Mouse (Mus musculus) kidney, adult 2 months (tissue): Measurements from ENCODE around the gene Lrrc57. TPM values are rescaled to one million over a fixed set of nuclear protein-coding genes. Genes with fewer than 3 reads are reported as not detected.

Experiments
- DNase-seq: peaks from one replicate; pipeline ENCODE4 v3.0.0; 2021
- H3K27ac ChIP-seq: fragments of 200-500 bp; 2 replicates; pipeline ENCODE4 v1.5.1; 2012; ENCODE audit warnings: low read depth, low read length, control low read depth, inconsistent platforms; ENCODE audit not compliant: insufficient read depth
- H3K27me3 ChIP-seq: fragments of 200-500 bp; replicated peaks from 2 replicates; pipeline ENCODE4 v1.6.1; 2012; ENCODE audit warnings: mild to moderate bottlenecking, moderate library complexity, low read length, inconsistent platforms; ENCODE audit not compliant: control insufficient read depth, insufficient read depth
- H3K36me3 ChIP-seq: fragments of 200-500 bp; 2 replicates; pipeline ENCODE4 v1.6.1; 2012; ENCODE audit warnings: mild to moderate bottlenecking, moderate library complexity, low read length, inconsistent platforms; ENCODE audit not compliant: control insufficient read depth, insufficient read depth
- H3K4me1 ChIP-seq: fragments of 200-500 bp; 2 replicates; pipeline ENCODE4 v1.6.1; 2011; ENCODE audit warnings: low read length; ENCODE audit not compliant: control insufficient read depth, insufficient read depth
- H3K4me3 ChIP-seq: fragments of 200-500 bp; 2 replicates; pipeline ENCODE4 v1.5.1; 2011; ENCODE audit warnings: mild to moderate bottlenecking, low read depth, low read length, control low read depth; ENCODE audit not compliant: insufficient read depth
- CTCF ChIP-seq: fragments of 200-500 bp; conservative IDR thresholded peaks from 2 replicates; pipeline ENCODE4 v1.5.1; 2011; ENCODE audit warnings: low read depth, mild to moderate bottlenecking, control low read depth, low read length, moderate library complexity, mixed read lengths; ENCODE audit not compliant: insufficient read depth, insufficient read length
- POLR2A ChIP-seq: fragments of 200-500 bp; IDR thresholded peaks from one replicate; pipeline ENCODE4 v1.6.1; 2011; ENCODE audit warnings: low read depth, low read length, control low read depth
- WGBS: fragments of 180-500 bp; shearing (Covaris S2); methylation state at CpG from one replicate; pipeline ENCODE4 v1.1.7; 2018; 5-methylcytosine and 5-hydroxymethylcytosine counted together
- polyA plus RNA-seq: library from polyadenylated mRNA; depleted of rRNA; stranded (reverse); fragments of >200 nt; gene quantifications from 2 replicates; pipeline ENCODE4 v1.2.3, GENCODE M21; 2012

Gene Lrrc57
- polyA plus RNA-seq, 1 experiment, result 10.6 TPM

DNA sequence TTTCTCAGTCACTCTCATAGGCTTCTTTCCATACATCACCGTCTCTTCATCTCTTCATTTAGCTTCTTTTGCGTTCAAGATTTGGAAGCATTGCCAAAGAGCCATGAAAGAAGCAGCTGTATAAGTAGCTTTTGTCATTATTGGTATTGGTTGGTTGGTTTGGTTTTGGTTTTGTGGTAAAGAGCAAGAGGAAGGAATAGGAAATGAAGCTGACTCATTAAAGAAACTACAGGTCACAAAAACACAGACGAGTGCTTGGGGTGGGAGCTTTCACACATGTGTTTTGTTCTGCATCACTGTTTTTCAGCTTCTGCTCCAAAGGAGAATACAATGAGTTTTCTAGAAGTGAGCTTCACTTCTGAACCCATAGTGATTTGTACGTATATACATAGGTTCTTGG lies 9.8 kb downstream of the Lrrc57 start:
- no peak for TF ChIP-seq POLR2A
- TF ChIP-seq CTCF, result no peak
- 87% methylated on average over 4 of the region's 4 CpGs for WGBS

DNA sequence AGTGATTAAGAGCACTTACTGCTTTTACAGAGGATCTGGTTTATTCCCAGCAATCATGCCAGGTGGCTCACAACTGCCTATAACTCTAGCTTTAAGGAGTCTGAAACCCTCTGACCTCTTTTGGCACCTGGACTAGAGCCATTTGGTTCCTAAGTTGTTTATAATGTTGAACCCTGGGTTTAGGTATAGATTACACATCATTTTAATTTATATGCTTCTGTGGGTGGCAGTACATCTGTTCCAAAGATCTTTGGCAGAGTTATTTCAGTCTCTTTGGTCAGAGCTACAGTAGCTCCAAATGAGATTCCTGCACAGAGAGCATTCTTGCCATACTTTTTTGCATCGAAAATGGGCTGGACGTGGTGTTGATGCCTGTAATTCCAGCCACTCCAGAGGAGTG lies 11.6 kb downstream of the Lrrc57 start:
- WGBS, result 51% methylated on average over 2 of the region's 2 CpGs
- DNase-seq, result no peak
- Histone ChIP-seq H3K36me3 (peaks cover 9% of the 10 kb centered on the region), H3K4me3 (no peak overlapping the region), H3K27me3 (no peaks in the 10 kb centered on the region), H3K4me1 (no peaks in the 10 kb centered on the region), H3K27ac (no peak overlapping the region)
- TF ChIP-seq CTCF (no peak), POLR2A (no peak)

More for the DNA sequence above, 9.8 kb downstream of the Lrrc57 start:
- Histone ChIP-seq H3K27ac (no peak overlapping the region), H3K27me3 (no peaks in the 10 kb centered on the region), H3K4me3 (no peak overlapping the region), H3K36me3 (peaks cover 9% of the 10 kb centered on the region), H3K4me1 (no peaks in the 10 kb centered on the region)
- DNase-seq, result no peak

DNA sequence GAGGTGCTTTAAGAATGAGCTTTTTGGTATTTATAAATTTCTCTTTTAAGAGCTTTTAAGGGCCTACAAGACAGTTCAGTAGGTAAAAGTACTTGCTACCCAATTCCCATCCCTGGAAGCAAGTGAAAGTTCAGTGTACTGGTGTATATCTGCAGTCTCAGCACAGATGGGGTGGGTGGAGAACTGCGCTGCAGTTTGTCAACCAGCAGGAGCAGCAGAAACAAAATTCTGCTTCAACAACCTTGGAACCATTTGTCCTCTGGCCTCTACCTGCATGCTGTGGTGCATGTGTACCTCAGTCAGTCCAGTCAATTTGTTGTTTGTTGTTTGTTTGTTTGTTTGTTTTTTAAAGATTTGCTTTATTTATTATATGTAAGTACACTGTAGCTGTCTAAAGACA lies 17.1 kb downstream of the Lrrc57 start:
- Histone ChIP-seq H3K27me3 (no peaks in the 10 kb centered on the region), H3K27ac (no peak overlapping the region), H3K4me1 (peaks cover 3% of the 10 kb centered on the region; the same call in 1 of the 2 replicates), H3K4me3 (no peak overlapping the region), H3K36me3 (peaks cover 9% of the 10 kb centered on the region)
- 68% methylated on average over 1 of the region's 1 CpGs for WGBS
- DNase-seq, result peak; percentile 42
- no peak for TF ChIP-seq CTCF
- TF ChIP-seq POLR2A, result no peak

DNA sequence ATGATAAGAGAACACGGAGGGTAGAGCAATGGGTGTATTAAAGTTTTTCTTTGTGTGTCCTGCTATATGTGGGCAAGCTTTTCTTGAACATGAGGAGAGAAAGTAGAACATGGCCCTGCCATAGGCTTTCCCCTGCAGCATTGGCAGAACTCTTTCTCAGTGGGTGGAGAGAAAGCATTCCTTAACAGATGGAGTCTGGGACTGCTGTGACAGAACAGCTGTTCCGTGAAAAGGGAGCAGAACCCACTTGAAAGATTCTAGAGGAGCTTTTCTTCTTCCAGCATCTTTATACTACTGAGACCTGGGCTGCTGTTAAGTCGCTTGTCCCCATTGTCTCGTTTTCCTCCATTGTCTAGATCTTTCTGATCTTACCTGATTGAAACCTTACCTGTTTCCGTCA lies 19.6 kb downstream of the Lrrc57 start:
- no peaks in the 10 kb centered on the region for H3K27me3 ChIP-seq
- H3K27ac ChIP-seq, result no peak overlapping the region
- H3K4me3 ChIP-seq, result no peak overlapping the region
- 92% methylated on average over 5 of the region's 5 CpGs for WGBS
- H3K36me3 ChIP-seq, result peaks cover 3% of the 10 kb centered on the region
- no peak for DNase-seq
- TF ChIP-seq POLR2A, result no peak
- no peak for TF ChIP-seq CTCF
- H3K4me1 ChIP-seq, result peaks cover 3% of the 10 kb centered on the region; the same call in 1 of the 2 replicates

DNA sequence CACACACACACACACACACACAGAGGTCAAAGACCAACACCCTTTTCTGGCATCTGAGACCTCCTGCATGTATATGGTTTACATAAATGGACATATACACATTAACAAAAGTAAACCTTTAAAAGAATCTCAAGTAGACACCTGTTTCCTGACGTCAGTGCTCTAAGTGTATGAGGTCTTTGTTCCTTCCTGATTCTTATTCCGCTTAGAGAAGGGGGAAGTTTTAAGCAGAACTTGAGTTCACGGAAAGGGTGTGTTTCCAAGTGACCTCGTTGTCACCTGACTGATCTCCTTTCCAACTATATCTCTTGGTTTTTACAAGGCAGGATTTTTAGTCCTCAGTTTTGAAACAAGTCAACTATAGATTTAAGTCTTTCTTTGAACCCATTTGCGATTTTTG lies 31.0 kb downstream of the Lrrc57 start:
- no peak overlapping the region for H3K27ac ChIP-seq
- WGBS, result 41% methylated on average over 5 of the region's 5 CpGs

DNA sequence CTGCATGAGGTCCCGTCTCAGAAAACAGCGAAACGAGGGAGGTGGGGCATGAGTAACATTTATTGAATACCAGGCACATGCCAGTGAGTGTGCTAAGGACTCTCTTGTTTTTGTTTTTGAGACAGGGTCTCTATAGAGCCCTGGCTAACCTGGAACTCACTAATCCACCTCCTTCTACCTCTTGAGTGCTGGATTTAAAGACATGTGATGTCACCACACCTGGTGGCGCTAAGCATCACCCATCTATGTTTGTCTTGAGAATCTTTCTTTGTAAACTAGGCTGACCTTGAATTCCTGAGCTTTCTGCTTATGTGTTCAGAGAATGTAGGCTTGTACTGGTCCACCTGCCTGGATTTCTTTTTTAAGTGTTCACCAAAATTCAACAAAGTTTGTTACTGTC lies 31.5 kb downstream of the Lrrc57 start:
- peaks cover 4% of the 10 kb centered on the region; the same call in 1 of the 2 replicates for H3K4me1 ChIP-seq
- H3K4me3 ChIP-seq, result no peak overlapping the region
- 73% methylated on average over 4 of the region's 4 CpGs for WGBS
- H3K36me3 ChIP-seq, result no peaks in the 10 kb centered on the region
- DNase-seq, result no peak
- H3K27me3 ChIP-seq, result no peaks in the 10 kb centered on the region
- no peak overlapping the region for H3K27ac ChIP-seq
- TF ChIP-seq POLR2A (no peak), CTCF (no peak)

More for the DNA sequence above, 31.0 kb downstream of the Lrrc57 start:
- peaks cover 4% of the 10 kb centered on the region; the same call in 1 of the 2 replicates for H3K4me1 ChIP-seq
- H3K36me3 ChIP-seq, result no peaks in the 10 kb centered on the region
- peak; percentile 45 for DNase-seq
- TF ChIP-seq POLR2A, result no peak
- no peak for TF ChIP-seq CTCF
- H3K4me3 ChIP-seq, result no peak overlapping the region
- no peaks in the 10 kb centered on the region for H3K27me3 ChIP-seq

DNA sequence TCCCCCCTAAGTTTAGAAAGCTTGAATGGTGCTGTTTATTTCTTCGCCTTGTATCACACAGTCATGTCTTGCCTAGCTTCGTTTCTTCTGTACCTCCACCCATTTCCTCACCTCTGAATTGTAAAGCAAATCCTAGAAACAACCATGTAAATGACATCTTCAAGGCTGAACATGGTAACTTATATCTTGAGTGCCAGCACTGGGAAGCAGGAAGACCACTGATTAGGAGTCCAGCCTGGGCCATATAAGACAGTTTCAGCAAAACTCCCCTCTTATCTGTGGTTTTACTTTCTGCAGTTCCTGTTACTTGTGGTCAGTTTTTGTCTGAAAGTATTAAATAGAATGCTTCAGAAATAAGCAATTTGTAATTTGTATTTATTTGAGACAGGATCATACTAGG lies 33.3 kb downstream of the Lrrc57 start:
- no peak overlapping the region for H3K4me3 ChIP-seq
- DNase-seq, result no peak
- H3K36me3 ChIP-seq, result no peaks in the 10 kb centered on the region
- H3K4me1 ChIP-seq, result peaks cover 11% of the 10 kb centered on the region; the same call in 1 of the 2 replicates
- no peaks in the 10 kb centered on the region for H3K27me3 ChIP-seq
- TF ChIP-seq CTCF (no peak), POLR2A (no peak)
- no peak overlapping the region for H3K27ac ChIP-seq
- WGBS, result 87% methylated on average over 2 of the region's 2 CpGs
